Mouse (Mus musculus) forebrain, embryonic 14.5 days (tissue): ENCODE results near the gene Ube2h. TPM values are rescaled to one million over a fixed set of nuclear protein-coding genes. Genes with fewer than 3 reads are reported as not detected.

Experiments used
- ATAC-seq: fragments of 200-750 bp; cut with Nextera tagmentation; 2 replicates; pipeline ENCODE4 v1.8.0; 2017; ENCODE audit warnings: mild to moderate bottlenecking, moderate library complexity
- DNase-seq: peaks from one replicate; pipeline ENCODE4 v3.0.0-alpha.2; 2015; ENCODE audit warnings: low spot score
- H3K27ac ChIP-seq: fragments of 300-500 bp; sonication (generic); 2 replicates; pipeline ENCODE4 v1.5.1; 2014; ENCODE audit warnings: low read depth, mild to moderate bottlenecking, control low read depth, low read length, moderate library complexity
- H3K27me3 ChIP-seq: fragments of 300-500 bp; sonication (generic); replicated peaks from 2 replicates; pipeline ENCODE4 v1.6.1; 2014; ENCODE audit warnings: low read length, control low read depth, mixed read lengths; ENCODE audit not compliant: control insufficient read depth, insufficient read depth
- H3K36me3 ChIP-seq: fragments of 300-500 bp; sonication (generic); 2 replicates; pipeline ENCODE4 v1.6.1; 2014; ENCODE audit warnings: low read length, control low read depth; ENCODE audit not compliant: control insufficient read depth, insufficient read depth
- H3K4me1 ChIP-seq: fragments of 300-500 bp; sonication (generic); 2 replicates; pipeline ENCODE4 v1.6.1; 2014; ENCODE audit warnings: antibody characterized with exemption, low read length, control low read depth; ENCODE audit not compliant: control insufficient read depth, insufficient read depth
- H3K4me2 ChIP-seq: fragments of 300-500 bp; sonication (generic); 2 replicates; pipeline ENCODE4 v1.6.1; 2014; ENCODE audit warnings: mild to moderate bottlenecking, control low read depth, low read length
- H3K4me3 ChIP-seq: fragments of 300-500 bp; sonication (generic); 2 replicates; pipeline ENCODE4 v1.5.1; 2014; ENCODE audit warnings: low read depth, low read length, control low read depth
- H3K9ac ChIP-seq: fragments of 300-500 bp; sonication (generic); 2 replicates; pipeline ENCODE4 v1.6.1; 2014; ENCODE audit warnings: mild to moderate bottlenecking, low read length, control low read depth, moderate library complexity
- H3K9me3 ChIP-seq: fragments of 300-500 bp; sonication (generic); replicated peaks from 2 replicates; pipeline ENCODE4 v1.6.1; 2016; ENCODE audit warnings: low read length, control low read depth, mixed read lengths; ENCODE audit not compliant: control insufficient read depth
- WGBS: fragments of 180-500 bp; shearing (Covaris S2); extraction: QIAGEN DNeasy Blood & Tissue Kit; methylation state at CpG from one replicate; pipeline ENCODE4 v1.1.7; 2014; 5-methylcytosine and 5-hydroxymethylcytosine counted together
- polyA plus RNA-seq: library from polyadenylated mRNA; unstranded; fragments of >200 nt; fragmentation: Nextera tagmentation; extraction: Ambion mirVana; gene quantifications from 2 replicates; pipeline ENCODE4 v1.2.1, GENCODE M21; 2014

Gene Ube2h
- polyA plus RNA-seq, 1 experiment from 2014 or later = 57.3 TPM

DNA sequence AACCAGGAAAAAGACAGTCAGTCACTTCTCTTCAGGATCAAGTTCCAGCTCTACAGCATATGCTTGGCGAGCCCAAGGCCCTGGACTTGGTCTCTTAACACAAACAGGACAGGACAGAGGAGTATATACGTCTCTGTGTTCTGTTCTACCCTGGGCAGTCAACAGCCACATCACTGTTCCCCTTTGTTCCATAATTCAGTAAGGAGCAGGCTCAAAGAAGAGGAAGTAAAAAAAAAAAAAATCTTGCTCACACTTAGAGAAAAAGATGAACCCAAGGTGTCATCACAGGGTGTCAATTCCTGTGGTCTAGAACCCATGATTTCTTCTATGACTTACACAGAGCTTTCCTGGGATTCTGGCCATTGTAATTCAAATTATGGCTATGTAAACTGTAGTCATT lies 75.4 kb downstream of the Ube2h start:
- Histone ChIP-seq H3K27ac (no peak overlapping the region), H3K4me2 (no peak overlapping the region), H3K36me3 (0 out of 2 replicates have a peak, but pooled peaks cover 3% of the 10 kb centered on the region), H3K9ac (no peak overlapping the region), H3K9me3 (no peaks in the 10 kb centered on the region), H3K4me1 (no peaks in the 10 kb centered on the region), H3K27me3 (no peaks in the 10 kb centered on the region), H3K4me3 (no peak overlapping the region)
- no peak for ATAC-seq
- DNase-seq = no peak
- WGBS = 90% methylated on average over 2 of the region's 2 CpGs

DNA sequence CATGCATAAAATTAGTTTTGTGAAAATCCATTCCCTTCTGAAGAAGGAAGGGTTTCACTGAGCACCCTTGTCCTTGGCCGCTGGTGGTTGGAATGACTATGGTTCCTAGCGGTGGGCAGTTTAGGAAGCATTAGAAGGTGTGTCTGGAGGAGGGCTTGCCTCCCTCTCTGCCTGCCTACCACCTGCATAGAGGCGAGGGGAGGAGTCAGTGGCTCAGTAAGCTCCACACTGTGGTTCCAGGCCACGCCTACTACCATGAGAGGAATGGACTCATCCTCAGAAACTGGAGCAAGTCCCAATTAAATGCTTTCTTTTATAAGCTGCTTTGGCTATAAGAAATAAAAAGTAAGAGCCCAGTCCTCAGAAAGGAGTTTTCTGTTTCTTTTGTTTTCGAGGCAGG lies 76.0 kb downstream of the Ube2h start:
- Histone ChIP-seq H3K27ac (no peak overlapping the region), H3K27me3 (no peaks in the 10 kb centered on the region), H3K4me3 (no peak overlapping the region), H3K4me1 (no peaks in the 10 kb centered on the region), H3K9ac (no peak overlapping the region), H3K9me3 (no peaks in the 10 kb centered on the region), H3K36me3 (0 out of 2 replicates have a peak, but pooled peaks cover 3% of the 10 kb centered on the region), H3K4me2 (no peak overlapping the region)
- no peak for ATAC-seq
- 69% methylated on average over 5 of the region's 5 CpGs for WGBS
- no peak for DNase-seq

DNA sequence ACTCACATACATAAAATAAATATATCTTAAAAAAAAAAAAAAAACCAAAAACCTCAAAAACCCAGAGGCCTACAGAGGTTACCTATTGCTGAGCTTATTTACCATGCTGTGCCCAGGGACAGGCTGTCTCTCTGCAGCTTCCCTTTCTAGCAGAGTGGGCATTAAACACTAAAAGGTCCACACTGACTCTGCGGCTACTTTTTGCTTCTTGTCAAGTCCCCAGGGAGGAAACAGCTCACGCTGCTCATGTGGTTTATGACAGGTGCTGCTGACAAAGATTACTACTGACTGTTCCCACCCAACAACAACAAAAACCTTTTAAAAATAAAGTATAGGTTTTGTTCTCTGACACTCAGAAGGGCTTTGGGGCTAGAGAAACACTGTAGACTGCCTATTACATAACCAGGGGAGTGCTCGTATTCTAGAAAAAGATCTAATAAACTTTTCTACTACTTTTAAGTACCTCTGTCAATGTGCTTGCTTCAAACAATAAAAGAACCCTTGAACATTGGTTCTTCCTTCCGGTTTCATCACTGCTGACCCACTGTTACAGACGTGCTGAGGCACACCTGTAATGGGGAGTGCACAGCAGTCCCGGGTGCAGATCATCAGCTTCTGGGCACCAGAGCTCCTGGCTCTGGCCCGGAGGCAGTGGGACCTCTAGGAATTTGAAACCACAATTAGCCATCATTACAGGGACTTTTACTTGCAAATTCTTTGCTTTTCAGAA lies 77.2 kb downstream of the Ube2h start:
- H3K4me1 ChIP-seq = no peaks in the 10 kb centered on the region
- WGBS = 85% methylated on average over 7 of the region's 7 CpGs
- no peak for DNase-seq
- ATAC-seq = no peak
- no peaks in the 10 kb centered on the region for H3K27me3 ChIP-seq
- no peak overlapping the region for H3K27ac ChIP-seq
- no peaks in the 10 kb centered on the region for H3K36me3 ChIP-seq
- no peaks in the 10 kb centered on the region for H3K9me3 ChIP-seq
- H3K4me3 ChIP-seq = no peak overlapping the region
- no peak overlapping the region for H3K9ac ChIP-seq
- H3K4me2 ChIP-seq = no peak overlapping the region

- Histone ChIP-seq H3K4me2 (no peak overlapping the region), H3K4me1 (no peaks in the 10 kb centered on the region), H3K9me3 (no peaks in the 10 kb centered on the region), H3K27ac (no peak overlapping the region), H3K36me3 (peaks cover 12% of the 10 kb centered on the region), H3K9ac (no peak overlapping the region), H3K4me3 (no peak overlapping the region), H3K27me3 (no peaks in the 10 kb centered on the region)
- no peak for DNase-seq
- 100% methylated on average over 1 of the region's 1 CpGs for WGBS
- no peak for ATAC-seq
Observed at GRCm38 (mm10) chr6:30224693-30225092, 79.6 kb downstream of the Ube2h start.

GRCm38 (mm10) chr6:30222321-30222720 lies 82.0 kb downstream of the Ube2h start:
- Histone ChIP-seq H3K27me3 (no peaks in the 10 kb centered on the region), H3K36me3 (peaks cover 31% of the 10 kb centered on the region), H3K9ac (no peak overlapping the region), H3K27ac (no peak overlapping the region), H3K4me3 (no peak overlapping the region), H3K4me2 (no peak overlapping the region), H3K4me1 (no peaks in the 10 kb centered on the region), H3K9me3 (no peaks in the 10 kb centered on the region)
- WGBS = 63% methylated on average over 1 of the region's 1 CpGs
- ATAC-seq (peak; percentile 81), DNase-seq (peak; percentile 61)

- H3K27me3 ChIP-seq = no peaks in the 10 kb centered on the region
- H3K4me1 ChIP-seq = no peaks in the 10 kb centered on the region
- WGBS = 97% methylated on average over 3 of the region's 3 CpGs
- DNase-seq (no peak), ATAC-seq (no peak)
- peaks cover 43% of the 10 kb centered on the region for H3K36me3 ChIP-seq
- H3K9ac ChIP-seq = no peak overlapping the region
- no peak overlapping the region for H3K4me2 ChIP-seq
- H3K9me3 ChIP-seq = no peaks in the 10 kb centered on the region
- no peak overlapping the region for H3K4me3 ChIP-seq
- H3K27ac ChIP-seq = no peak overlapping the region
Observed at GRCm38 (mm10) chr6:30217581-30217980, 86.8 kb downstream of the Ube2h start.

GRCm38 (mm10) chr6:30212468-30212867 lies 91.9 kb downstream of the Ube2h start:
- Histone ChIP-seq H3K4me3 (no peak overlapping the region), H3K27me3 (no peaks in the 10 kb centered on the region), H3K36me3 (peaks cover 19% of the 10 kb centered on the region), H3K9ac (no peak overlapping the region), H3K4me1 (no peaks in the 10 kb centered on the region), H3K4me2 (no peak overlapping the region), H3K9me3 (no peaks in the 10 kb centered on the region), H3K27ac (no peak overlapping the region)
- ATAC-seq = no peak
- WGBS = 92% methylated on average over 8 of the region's 8 CpGs
- no peak for DNase-seq

- ATAC-seq = no peak
- WGBS = 75% methylated on average over 16 of the region's 16 CpGs
Observed at GRCm38 (mm10) chr6:30211641-30212455, 92.5 kb downstream of the Ube2h start.

DNA sequence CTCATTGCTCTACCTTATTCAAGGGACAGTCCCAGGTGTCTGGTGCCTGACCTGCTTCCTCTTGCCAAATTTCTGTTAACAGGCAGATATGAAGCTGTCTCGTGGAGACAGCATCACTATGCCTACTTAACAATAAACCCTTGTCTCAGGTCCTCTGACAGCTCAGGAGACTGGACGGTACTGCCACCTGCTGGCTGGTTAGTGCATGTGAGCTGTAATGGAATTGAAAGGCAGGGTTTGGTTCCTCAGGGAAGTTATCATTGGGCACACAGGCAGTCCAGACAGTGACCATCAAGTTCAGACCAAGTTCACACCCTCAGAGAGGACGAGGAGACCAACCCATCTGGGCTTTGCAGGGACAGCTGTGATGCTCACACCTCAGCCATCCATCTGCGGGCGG lies 93.6 kb downstream of the Ube2h start:
- ATAC-seq = peak; percentile 63
- H3K9me3 ChIP-seq = no peaks in the 10 kb centered on the region
- DNase-seq = peak; percentile 87
- no peak overlapping the region for H3K9ac ChIP-seq
- H3K36me3 ChIP-seq = peaks cover 19% of the 10 kb centered on the region
- H3K4me3 ChIP-seq = no peak overlapping the region
- 31% methylated on average over 5 of the region's 5 CpGs for WGBS
- H3K27ac ChIP-seq = no peak overlapping the region
- H3K4me2 ChIP-seq = no peak overlapping the region
- H3K27me3 ChIP-seq = no peaks in the 10 kb centered on the region
- H3K4me1 ChIP-seq = no peaks in the 10 kb centered on the region

More at GRCm38 (mm10) chr6:30211641-30212455, 92.5 kb downstream of the Ube2h start:
- Histone ChIP-seq H3K4me2 (no peak overlapping the region), H3K4me1 (no peaks in the 10 kb centered on the region), H3K27ac (no peak overlapping the region), H3K9me3 (no peaks in the 10 kb centered on the region), H3K27me3 (no peaks in the 10 kb centered on the region), H3K9ac (no peak overlapping the region), H3K4me3 (no peak overlapping the region), H3K36me3 (peaks cover 19% of the 10 kb centered on the region)
- DNase-seq = no peak
